ENCODE assay signal across 31 mouse cellular contexts in genomic region chr11:34193658-34194057, GRCm38 (mm10). TPM values are rescaled to one million over a fixed set of nuclear protein-coding genes. Genes with fewer than 3 reads are reported as not detected.
A peak's percentile ranks its signal among the peaks of the same experiment; 100 is the strongest.
DNase-seq lines count a peak whose midpoint lies in the region; ATAC-seq and TF ChIP-seq lines count a peak whose summit lies in the region.
"Had no signal": no experiment of that assay in that cellular context is flagged by ENCODE, and none has a peak within 500 bp of the region (broad histone marks: within the 10 kb centered on the region; RNA-seq: fewer than 3 reads in every experiment).

No protein-coding gene starts in this region.

- H3K27ac ChIP-seq in heart, embryonic 10.5 days = no peak overlapping the region
- peak overlapping the region; percentile 83; the same call in 1 of the 2 replicates for H3K27ac ChIP-seq in lung, embryonic 14.5 days (ENCODE audit: low read depth)
- H3K27ac ChIP-seq: hindbrain, embryonic 10.5 days; hindbrain, embryonic 15.5 days; kidney, embryonic 15.5 days; liver, embryonic 14.5 days; stomach, embryonic 15.5 days had no signal

- DNase-seq in heart, adult 11 months = peak; percentile 89
- no peak for DNase-seq in heart, embryonic 10.5 days (ENCODE audit: low spot score)
- no peak for DNase-seq in lung, embryonic 14.5 days
- no peak for DNase-seq in lung, adult 2 months
- peak; percentile 14 for DNase-seq in thymus, postnatal 4 days
- DNase-seq in thymus, postnatal 36 days = no peak
- DNase-seq: B cell, adult 2 months; cerebellum, adult 2 months; cerebellum, postnatal 14 days; gastrocnemius, postnatal 10 days; kidney, adult 18-20 months; kidney, postnatal 25 days; liver; lung, postnatal 10 days; right cerebral cortex, postnatal 25 days; thymus, adult 2 months had no signal

- 39% methylated on average over 3 of the region's 3 CpGs for WGBS in heart, embryonic 10.5 days
- WGBS in lung, embryonic 14.5 days = 43% methylated on average over 3 of the region's 3 CpGs
- 48% methylated on average over 3 of the region's 3 CpGs for WGBS in lung, adult 2 months

- H3K4me1 ChIP-seq in heart, embryonic 10.5 days = peaks cover 9% of the 10 kb centered on the region; the same call in 1 of the 2 replicates
- H3K4me1 ChIP-seq in lung, embryonic 14.5 days (ENCODE audit: insufficient read depth) = no peaks in the 10 kb centered on the region; the same call in 1 of the 2 replicates
- no peaks in the 10 kb centered on the region for H3K4me1 ChIP-seq in lung, adult 2 months (ENCODE audit: control insufficient read depth, insufficient read depth, low read length)
- H3K4me1 ChIP-seq: hindbrain, embryonic 15.5 days; stomach, embryonic 15.5 days had no signal

- no peak for TF ChIP-seq POLR2A in lung, adult 2 months (IDR thresholded peaks at IDR 0.05; ENCODE audit: borderline replicate concordance, extremely low read depth, low read depth, low read length)

- ATAC-seq in lung, embryonic 14.5 days (ENCODE audit: insufficient read depth) = peak; percentile 35; the same call in 1 of the 2 replicates
- ATAC-seq: forebrain, embryonic 16.5 days; inflammation-experienced regulatory T-cells, adult 6 months; midbrain, embryonic 16.5 days; Patski had no signal

- H3K27me3 ChIP-seq in heart, embryonic 10.5 days (ENCODE audit: insufficient read depth, poor library complexity, severe bottlenecking) = no peaks in the 10 kb centered on the region
- no peaks in the 10 kb centered on the region for H3K27me3 ChIP-seq in lung, embryonic 14.5 days (ENCODE audit: insufficient read depth, low read length)
- H3K27me3 ChIP-seq: hindbrain, embryonic 15.5 days; kidney, embryonic 15.5 days; stomach, embryonic 15.5 days had no signal

- no peaks in the 10 kb centered on the region for H3K9me3 ChIP-seq in heart, embryonic 10.5 days
- H3K9me3 ChIP-seq in lung, embryonic 14.5 days (ENCODE audit: low read depth, low read length) = no peaks in the 10 kb centered on the region
- H3K9me3 ChIP-seq: hindbrain, embryonic 10.5 days; hindbrain, embryonic 15.5 days; kidney, embryonic 15.5 days; stomach, embryonic 15.5 days had no signal

- TF ChIP-seq CTCF in lung, embryonic 14.5 days (IDR thresholded peaks at IDR 0.05; ENCODE audit: low read depth) = no peak
- TF ChIP-seq CTCF in lung, adult 2 months (IDR thresholded peaks at IDR 0.05; ENCODE audit: insufficient read depth, low read length) = no peak

- no peak overlapping the region for H3K4me3 ChIP-seq in heart, embryonic 10.5 days
- H3K4me3 ChIP-seq in lung, embryonic 14.5 days (ENCODE audit: low read depth, low read length) = no peak overlapping the region
- no peak overlapping the region for H3K4me3 ChIP-seq in lung, adult 2 months (replicated peaks; ENCODE audit: extremely low read depth, low read depth, low read length)
- H3K4me3 ChIP-seq: erythroblast, embryonic 14.5 days; hindbrain, embryonic 10.5 days; hindbrain, embryonic 15.5 days; kidney, embryonic 15.5 days; stomach, embryonic 15.5 days had no signal

- no peak overlapping the region for H3K4me2 ChIP-seq in lung, embryonic 14.5 days
- H3K4me2 ChIP-seq: hindbrain, embryonic 15.5 days; kidney, embryonic 15.5 days; midbrain, embryonic 11.5 days; stomach, embryonic 15.5 days had no signal

- no peak overlapping the region for H3K9ac ChIP-seq in lung, embryonic 14.5 days
- H3K9ac ChIP-seq: hindbrain, embryonic 15.5 days; kidney, embryonic 15.5 days; liver, embryonic 14.5 days; stomach, embryonic 15.5 days had no signal

- H3K36me3 ChIP-seq in heart, embryonic 10.5 days = no peaks in the 10 kb centered on the region
- H3K36me3 ChIP-seq in lung, embryonic 14.5 days (ENCODE audit: insufficient read depth) = no peaks in the 10 kb centered on the region
- H3K36me3 ChIP-seq: hindbrain, embryonic 10.5 days; hindbrain, embryonic 15.5 days; kidney, embryonic 15.5 days; stomach, embryonic 15.5 days had no signal

RNA-seq across cellular contexts. Expression of gene Foxi1, which starts 14.2 kb away (rescaled TPM):
- not detected in 2 replicates for polyA plus RNA-seq in heart, embryonic 10.5 days (2016; fragmentation: Nextera tagmentation; extraction: Ambion mirVana)
- not detected in 2 replicates for polyA plus RNA-seq in lung, embryonic 14.5 days (2014; fragmentation: Nextera tagmentation; extraction: Ambion mirVana)
- polyA plus RNA-seq in lung, adult 2 months (2012; rRNA removed) = 0.07 TPM in 1 of 2 replicates, not detected in the other
- polyA plus RNA-seq: cerebellum, adult 2 months; forebrain, embryonic 11.5 days; forebrain, embryonic 16.5 days; heart, embryonic 14.5 days; hindbrain, embryonic 10.5 days; hindbrain, embryonic 15.5 days; inflammation-experienced regulatory T-cells, adult 6 months; limb, embryonic 11.5 days; liver, embryonic 14.5 days; midbrain, embryonic 11.5 days; midbrain, embryonic 16.5 days; neural tube, embryonic 11.5 days; Patski; stomach, embryonic 15.5 days had no signal

Comparison
In these comparisons a context has a peak if more than half of its experiments do, and no peak if none do; other contexts are left out.
1. DNase-seq: peak in heart, adult 11 months (single experiment) and thymus, postnatal 4 days (single experiment); none in heart, embryonic 10.5 days (single experiment), lung, embryonic 14.5 days (single experiment), lung, adult 2 months (single experiment) and thymus, postnatal 36 days (0 of 2).